Mouse (Mus musculus): ENCODE measurements at regions not wholly inside any gene's neighbourhood (a gene's known extent, or its start where the extent isn't known, plus 50 kb on each side); places are given as distances from the start of the nearest gene placed in this dataset.
"Not testable (repeated sequence)": the region's sequence is repeated elsewhere in the genome, so short reads cannot be mapped to it uniquely, and the experiment has no call there.

GRCm38 (mm10) chr14:19327321-19327720 lies 91.4 kb downstream of the Gm21738 start:
- DNase-seq, result no peak

- no peak for DNase-seq
Observed at GRCm38 (mm10) chr14:19311614-19312013, 107.1 kb downstream of the Gm21738 start.

- DNase-seq, result not testable (repeated sequence)
Observed at GRCm38 (mm10) chr14:19302859-19303258, 115.9 kb downstream of the Gm21738 start.

GRCm38 (mm10) chr14:19279096-19279495 lies 139.6 kb downstream of the Gm21738 start:
- no peak for DNase-seq

GRCm38 (mm10) chr14:19277777-19278385 lies 140.8 kb downstream of the Gm21738 start:
- DNase-seq, result peak; percentile 6 to 12

Measured in lung, adult 18-20 months (tissue).